Mouse (Mus musculus) midbrain, postnatal 0 days (tissue): ENCODE data around the gene Naa40. TPM values are rescaled to one million over a fixed set of nuclear protein-coding genes. Genes with fewer than 3 reads are reported as not detected.

Experiments
- ATAC-seq: fragments of 200-750 bp; cut with Nextera tagmentation; 2 replicates; pipeline ENCODE4 v1.8.0; 2017; ENCODE audit warnings: moderate number of reproducible peaks, mild to moderate bottlenecking, moderate TSS enrichment, moderate library complexity; ENCODE audit not compliant: low FRiP score
- DNase-seq: peaks from one replicate; pipeline ENCODE4 v3.0.0-alpha.2; 2015; ENCODE audit warnings: low spot score
- H3K27ac ChIP-seq: fragments of 300-500 bp; sonication (generic); 2 replicates; pipeline ENCODE4 v1.5.1; 2014; ENCODE audit warnings: low read depth, mild to moderate bottlenecking, low read length, mixed read lengths
- H3K27me3 ChIP-seq: fragments of 300-500 bp; sonication (generic); 2 replicates; pipeline ENCODE4 v1.6.1; 2014; ENCODE audit warnings: low read length, control low read depth, mixed read lengths; ENCODE audit not compliant: insufficient read depth
- H3K36me3 ChIP-seq: fragments of 300-500 bp; sonication (generic); 2 replicates; pipeline ENCODE4 v1.6.1; 2014; ENCODE audit warnings: low read length, control low read depth, mixed read lengths; ENCODE audit not compliant: insufficient read depth
- H3K4me1 ChIP-seq: fragments of 300-500 bp; sonication (generic); 2 replicates; pipeline ENCODE4 v1.6.1; 2014; ENCODE audit warnings: mild to moderate bottlenecking, control low read depth, antibody characterized with exemption, low read length, mixed read lengths; ENCODE audit not compliant: insufficient read depth
- H3K4me2 ChIP-seq: fragments of 300-500 bp; sonication (generic); 2 replicates; pipeline ENCODE4 v1.6.1; 2014; ENCODE audit warnings: low read depth, mild to moderate bottlenecking, low read length, mixed read lengths; ENCODE audit not compliant: poor library complexity, severe bottlenecking
- H3K4me3 ChIP-seq: fragments of 300-500 bp; sonication (generic); 2 replicates; pipeline ENCODE4 v1.5.1; 2014; ENCODE audit warnings: low read depth, mild to moderate bottlenecking, low read length, moderate library complexity
- H3K9ac ChIP-seq: fragments of 300-500 bp; sonication (generic); replicated peaks from 2 replicates; pipeline ENCODE4 v1.6.1; 2014; ENCODE audit warnings: mild to moderate bottlenecking, low read length, moderate library complexity, mixed read lengths; ENCODE audit not compliant: poor library complexity, severe bottlenecking
- H3K9me3 ChIP-seq: fragments of 300-500 bp; sonication (generic); 2 replicates; pipeline ENCODE4 v1.6.1; 2016; ENCODE audit warnings: low read length, control low read depth
- CTCF ChIP-seq: IDR thresholded peaks from 2 replicates; pipeline ENCODE4 v1.5.1; 2016; ENCODE audit warnings: antibody characterized with exemption, mild to moderate bottlenecking
- WGBS: fragments of 180-500 bp; shearing (Covaris S2); extraction: QIAGEN DNeasy Blood & Tissue Kit; methylation state at CpG from one replicate; pipeline ENCODE4 v1.1.7; 2014; 5-methylcytosine and 5-hydroxymethylcytosine counted together
- polyA plus RNA-seq: library from polyadenylated mRNA; unstranded; fragments of >200 nt; fragmentation: Nextera tagmentation; extraction: Ambion mirVana; gene quantifications from 2 replicates; pipeline ENCODE4 v1.2.1, GENCODE M21; 2015
- total RNA-seq: library from RNA; depleted of rRNA; stranded (reverse); fragments of >200 nt; gene quantifications from 2 replicates; pipeline ENCODE4 v1.2.3, GENCODE M21; 2014

The Naa40 gene
- total and polyA plus RNA-seq, 2 experiments from 2014 or later: 46.1 to 62.5 TPM

DNA sequence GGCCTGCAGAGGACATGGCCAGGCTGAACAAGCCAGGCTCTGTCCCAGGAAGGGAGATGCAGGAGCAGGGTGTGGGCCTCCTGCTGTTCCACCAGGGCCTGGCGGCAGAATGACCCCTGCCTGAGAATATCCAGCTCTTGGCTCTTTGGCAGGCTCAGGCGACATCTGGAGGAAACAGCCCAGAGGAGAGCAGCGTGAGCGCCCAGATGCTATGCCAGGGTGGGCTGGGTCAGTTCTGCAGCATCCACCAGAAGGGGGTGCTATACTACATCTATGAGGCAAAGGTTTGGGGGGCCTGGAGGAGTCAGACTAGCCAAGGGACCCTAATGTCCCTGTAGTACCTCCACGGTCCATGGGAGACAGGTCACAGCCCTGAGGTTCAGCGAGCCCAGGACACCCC is 38.1 kb upstream of the Naa40 start:
- Histone ChIP-seq H3K4me2 (no peak overlapping the region), H3K27ac (0 out of 2 replicates have a peak overlapping the region, but pooled peaks have one; percentile 43), H3K4me3 (no peak overlapping the region), H3K4me1 (no peaks in the 10 kb centered on the region), H3K36me3 (peaks cover 54% of the 10 kb centered on the region), H3K9ac (no peak overlapping the region), H3K9me3 (no peaks in the 10 kb centered on the region), H3K27me3 (no peaks in the 10 kb centered on the region)
- ATAC-seq (no peak), DNase-seq (peak; percentile 81)
- TF ChIP-seq CTCF: peak; percentile 76
- 27% methylated on average over 6 of the region's 6 CpGs for WGBS

DNA sequence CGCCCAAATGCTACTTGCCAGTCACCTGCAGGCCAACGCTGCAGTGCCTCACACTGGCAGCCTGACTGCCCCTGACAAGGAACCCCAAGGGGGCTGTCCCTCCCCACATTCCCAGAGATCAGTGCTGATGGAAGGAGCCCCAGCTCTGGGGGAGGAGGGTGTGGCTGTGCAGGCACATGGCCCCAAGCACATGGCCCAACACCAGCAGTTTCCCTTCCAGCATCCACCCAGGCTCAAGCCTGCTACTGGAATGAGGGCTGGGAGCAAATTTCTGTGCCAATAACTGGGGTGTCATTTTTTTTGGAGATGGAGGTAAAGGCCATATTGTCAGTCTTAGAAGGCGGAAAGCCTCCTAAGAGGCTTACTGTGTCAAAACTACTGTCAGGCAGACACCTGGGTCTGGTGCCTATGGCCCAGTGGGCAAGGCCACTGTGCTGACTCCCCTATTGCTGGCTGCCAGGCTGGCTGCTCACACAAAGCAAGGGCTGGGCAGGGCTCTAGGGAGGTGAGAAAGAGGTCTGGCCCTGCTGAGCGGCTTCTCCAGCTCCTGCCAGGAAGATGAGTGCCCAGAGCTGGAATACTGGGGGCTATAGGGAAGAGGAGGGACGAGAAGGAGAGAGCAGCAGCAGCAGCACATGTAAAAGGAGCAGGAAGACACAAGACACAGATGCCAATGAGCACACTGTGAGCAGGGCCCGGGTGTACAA is 37.4 kb upstream of the Naa40 start:
- Histone ChIP-seq H3K9me3 (no peaks in the 10 kb centered on the region), H3K4me2 (no peak overlapping the region), H3K27me3 (no peaks in the 10 kb centered on the region), H3K27ac (peak overlapping the region; percentile 43; the same call in 1 of the 2 replicates), H3K4me3 (no peak overlapping the region), H3K4me1 (no peaks in the 10 kb centered on the region), H3K9ac (no peak overlapping the region), H3K36me3 (peaks cover 52% of the 10 kb centered on the region)
- no peak for ATAC-seq
- no peak for DNase-seq
- WGBS: 75% methylated on average over 6 of the region's 6 CpGs
- TF ChIP-seq CTCF: no peak

DNA sequence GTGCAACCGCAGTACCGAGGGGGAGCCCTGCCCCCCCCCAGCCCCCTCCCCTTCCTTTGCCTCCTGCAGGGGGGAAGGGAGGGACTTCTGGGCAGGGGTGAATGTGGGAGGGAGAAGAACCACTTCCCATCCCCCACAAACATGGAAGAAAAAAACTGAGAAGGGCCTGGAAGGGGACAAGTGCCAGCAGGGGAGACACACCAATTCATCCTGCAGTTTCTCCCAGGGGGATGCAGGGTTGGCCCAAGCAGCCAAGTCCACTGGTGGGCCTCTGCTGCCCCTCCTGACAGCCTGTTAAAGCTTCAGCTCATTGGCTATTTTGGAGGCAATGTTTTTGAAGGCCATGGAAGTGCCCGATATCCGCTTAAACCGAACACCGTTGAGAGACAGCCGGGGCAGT is 35.8 kb upstream of the Naa40 start:
- Histone ChIP-seq H3K27ac (peak overlapping the region; percentile 75), H3K4me1 (no peaks in the 10 kb centered on the region), H3K9ac (no peak overlapping the region), H3K4me3 (no peak overlapping the region), H3K36me3 (peaks cover 42% of the 10 kb centered on the region), H3K9me3 (no peaks in the 10 kb centered on the region), H3K4me2 (no peak overlapping the region), H3K27me3 (no peaks in the 10 kb centered on the region)
- DNase-seq (peak; percentile 64), ATAC-seq (no peak)
- TF ChIP-seq CTCF: no peak
- 53% methylated on average over 7 of the region's 7 CpGs for WGBS

DNA sequence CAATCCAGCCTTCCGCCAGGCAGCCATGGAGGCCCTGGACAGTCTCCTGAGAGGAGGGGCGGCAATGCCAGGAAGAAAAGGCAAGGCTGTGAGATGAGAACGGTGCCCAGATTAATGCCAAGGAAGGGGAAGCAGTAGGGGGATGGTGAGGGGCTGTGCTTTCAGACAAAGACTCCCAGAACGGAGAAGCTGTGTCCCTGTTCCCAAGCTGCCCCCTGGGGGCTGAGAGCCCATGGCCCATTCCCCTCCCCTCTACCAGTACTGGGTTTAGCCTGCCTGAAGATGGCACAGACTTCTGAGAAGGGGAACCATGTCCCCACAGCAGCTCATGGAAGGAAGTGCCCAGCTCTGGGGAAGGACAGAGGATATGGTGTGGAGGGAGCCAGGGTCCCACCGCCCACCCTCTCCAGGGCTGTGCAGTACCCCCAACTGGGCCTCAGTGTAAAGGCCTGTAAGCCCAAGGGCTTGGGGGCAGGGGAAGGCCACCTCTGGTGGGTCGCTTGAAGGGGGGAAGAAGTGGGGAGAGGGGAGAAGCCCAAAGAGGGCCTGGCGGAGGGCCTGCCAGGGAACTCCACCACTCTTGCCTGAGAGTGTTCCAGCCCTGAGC is 35.2 kb upstream of the Naa40 start:
- Histone ChIP-seq H3K27me3 (no peaks in the 10 kb centered on the region), H3K27ac (peak overlapping the region; percentile 75), H3K4me3 (no peak overlapping the region), H3K9me3 (no peaks in the 10 kb centered on the region), H3K4me1 (no peaks in the 10 kb centered on the region), H3K9ac (peak overlapping the region; percentile 44; the same call in 1 of the 2 replicates), H3K4me2 (no peak overlapping the region), H3K36me3 (peaks cover 41% of the 10 kb centered on the region)
- peak; percentile 27; the same call in 1 of the 2 replicates for ATAC-seq
- DNase-seq: peak; percentile 67
- TF ChIP-seq CTCF: no peak
- WGBS: 27% methylated on average over 7 of the region's 7 CpGs

DNA sequence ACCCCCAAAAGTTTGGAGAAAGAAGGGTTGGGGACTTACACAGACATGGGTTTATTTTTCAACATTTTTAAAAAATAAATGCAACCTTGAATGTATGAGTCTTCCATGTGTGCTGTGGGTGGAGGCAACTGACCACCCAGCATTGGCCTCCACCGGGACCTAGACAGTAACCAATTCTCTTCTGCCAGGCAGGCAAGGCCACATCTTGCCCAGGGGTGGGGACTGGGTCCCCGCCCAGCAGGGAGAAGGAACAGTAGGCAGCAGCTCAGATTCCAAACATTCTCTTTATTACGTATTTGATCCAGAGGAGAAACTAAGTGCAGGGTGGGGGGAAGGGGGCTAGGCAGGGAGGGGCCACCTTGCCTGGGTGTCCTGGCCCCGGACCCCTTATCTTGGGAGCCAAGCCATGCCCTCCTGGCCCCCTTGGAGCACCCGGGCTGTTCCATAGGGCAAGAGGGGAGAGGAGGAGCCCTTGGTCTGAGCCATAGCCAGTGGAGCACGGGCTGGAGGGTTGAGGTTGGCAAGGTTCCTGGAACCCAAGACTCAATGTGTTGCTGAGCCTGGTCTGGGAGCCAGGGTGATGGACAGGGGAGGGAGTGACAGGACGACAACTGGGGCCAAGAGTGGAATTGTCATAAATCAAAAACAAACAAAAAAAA is 34.3 kb upstream of the Naa40 start:
- no peak for ATAC-seq
- Histone ChIP-seq H3K27ac (peak overlapping the region; percentile 75), H3K4me1 (no peaks in the 10 kb centered on the region), H3K27me3 (no peaks in the 10 kb centered on the region), H3K4me3 (no peak overlapping the region), H3K9me3 (no peaks in the 10 kb centered on the region), H3K36me3 (peaks cover 37% of the 10 kb centered on the region), H3K9ac (no peak overlapping the region), H3K4me2 (no peak overlapping the region)
- 52% methylated on average over 7 of the region's 7 CpGs for whole genome bisulfite sequencing
- no peak for TF ChIP-seq CTCF
- DNase-seq: no peak
